Mouse (Mus musculus) liver, embryonic 16.5 days (tissue): ENCODE measurements around the gene Usp9x. TPM values are rescaled to one million over a fixed set of nuclear protein-coding genes. Genes with fewer than 3 reads are reported as not detected.

Experiments used
- ATAC-seq: fragments of 200-750 bp; cut with Nextera tagmentation; 2 replicates; pipeline ENCODE4 v1.8.0; 2017; ENCODE audit warnings: low read depth, mild to moderate bottlenecking, moderate number of reproducible peaks, moderate library complexity
- H3K27ac ChIP-seq: fragments of 300-500 bp; sonication (generic); 2 replicates; pipeline ENCODE4 v1.5.1; 2014; ENCODE audit warnings: mild to moderate bottlenecking, low read length
- H3K27me3 ChIP-seq: fragments of 300-500 bp; sonication (generic); 2 replicates; pipeline ENCODE4 v1.6.1; 2014; ENCODE audit warnings: low read depth, low read length, mixed read lengths; ENCODE audit not compliant: control insufficient read depth, insufficient read depth
- H3K36me3 ChIP-seq: fragments of 300-500 bp; sonication (generic); 2 replicates; pipeline ENCODE4 v1.6.1; 2014; ENCODE audit warnings: mild to moderate bottlenecking; ENCODE audit not compliant: control insufficient read depth, insufficient read depth
- H3K4me1 ChIP-seq: fragments of 300-500 bp; sonication (generic); 2 replicates; pipeline ENCODE4 v1.6.1; 2014; ENCODE audit warnings: low read depth, low read length, mixed read lengths; ENCODE audit not compliant: control insufficient read depth
- H3K4me2 ChIP-seq: fragments of 300-500 bp; sonication (generic); 2 replicates; pipeline ENCODE4 v1.6.1; 2014; ENCODE audit warnings: low read depth, low read length, mixed read lengths
- H3K4me3 ChIP-seq: fragments of 300-500 bp; sonication (generic); 2 replicates; pipeline ENCODE4 v1.5.1; 2014; ENCODE audit warnings: low read depth, mild to moderate bottlenecking, low read length
- H3K9ac ChIP-seq: fragments of 300-500 bp; sonication (generic); 2 replicates; pipeline ENCODE4 v1.6.1; 2014; ENCODE audit warnings: low read depth, low read length
- H3K9me3 ChIP-seq: fragments of 300-500 bp; sonication (generic); replicated peaks from 2 replicates; pipeline ENCODE4 v1.6.1; 2016; ENCODE audit warnings: low read length; ENCODE audit not compliant: control insufficient read depth
- WGBS: fragments of 180-500 bp; shearing (Covaris S2); extraction: QIAGEN DNeasy Blood & Tissue Kit; methylation state at CpG from one replicate; pipeline ENCODE4 v1.1.7; 2014; ENCODE audit not compliant: insufficient replicate concordance; 5-methylcytosine and 5-hydroxymethylcytosine counted together
- polyA plus RNA-seq: library from polyadenylated mRNA; unstranded; fragments of >200 nt; fragmentation: Nextera tagmentation; extraction: Ambion mirVana; gene quantifications from 2 replicates; pipeline ENCODE4 v1.2.1, GENCODE M21; 2015

The Usp9x gene
- 11.9 and 13.6 TPM in 2 replicates for polyA plus RNA-seq

DNA sequence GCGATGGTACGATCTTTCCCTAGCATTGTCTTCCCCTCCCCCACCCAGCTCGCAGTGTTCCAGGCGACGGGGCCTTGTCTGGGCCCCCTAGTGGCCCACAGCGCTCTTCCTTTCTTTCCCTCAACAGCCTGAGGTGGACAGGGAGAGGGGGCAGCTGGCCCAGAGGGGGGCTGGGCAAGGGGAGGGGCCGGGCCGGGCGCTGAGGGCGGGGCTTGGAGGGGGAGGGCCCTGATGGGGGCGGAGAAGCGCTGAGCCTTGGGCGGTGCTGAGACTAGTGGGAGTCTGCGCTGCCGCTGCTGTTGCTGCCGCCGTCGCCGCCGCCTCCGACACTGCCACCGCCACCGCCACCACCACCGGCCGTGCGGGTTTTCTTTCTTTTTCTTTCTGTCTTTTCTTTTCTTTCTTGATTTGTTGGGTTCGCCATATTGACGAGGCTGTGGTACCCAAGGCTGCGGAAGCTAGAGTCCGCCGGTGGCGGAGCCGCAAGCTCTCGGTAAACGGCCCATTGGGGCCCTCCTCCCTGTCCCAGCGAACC is at the start of gene Usp9x:
TSS of gene Usp9x (plus strand) at position 258 of the 535 bp plus-strand sequence.
- Histone ChIP-seq H3K4me2 (peak within 1 kb of the TSS; percentile 77), H3K27ac (peak within 1 kb of the TSS; percentile 94), H3K9ac (peak within 1 kb of the TSS; percentile 88), H3K9me3 (no peaks in the 10 kb centered on the region), H3K36me3 (no peaks in the 10 kb centered on the region), H3K27me3 (no peaks in the 10 kb centered on the region), H3K4me1 (no peaks in the 10 kb centered on the region), H3K4me3 (peak within 1 kb of the TSS; percentile 79)
- WGBS, result 25% methylated on average over 32 of the region's 36 CpGs
- ATAC-seq, result peak; percentile 82

DNA sequence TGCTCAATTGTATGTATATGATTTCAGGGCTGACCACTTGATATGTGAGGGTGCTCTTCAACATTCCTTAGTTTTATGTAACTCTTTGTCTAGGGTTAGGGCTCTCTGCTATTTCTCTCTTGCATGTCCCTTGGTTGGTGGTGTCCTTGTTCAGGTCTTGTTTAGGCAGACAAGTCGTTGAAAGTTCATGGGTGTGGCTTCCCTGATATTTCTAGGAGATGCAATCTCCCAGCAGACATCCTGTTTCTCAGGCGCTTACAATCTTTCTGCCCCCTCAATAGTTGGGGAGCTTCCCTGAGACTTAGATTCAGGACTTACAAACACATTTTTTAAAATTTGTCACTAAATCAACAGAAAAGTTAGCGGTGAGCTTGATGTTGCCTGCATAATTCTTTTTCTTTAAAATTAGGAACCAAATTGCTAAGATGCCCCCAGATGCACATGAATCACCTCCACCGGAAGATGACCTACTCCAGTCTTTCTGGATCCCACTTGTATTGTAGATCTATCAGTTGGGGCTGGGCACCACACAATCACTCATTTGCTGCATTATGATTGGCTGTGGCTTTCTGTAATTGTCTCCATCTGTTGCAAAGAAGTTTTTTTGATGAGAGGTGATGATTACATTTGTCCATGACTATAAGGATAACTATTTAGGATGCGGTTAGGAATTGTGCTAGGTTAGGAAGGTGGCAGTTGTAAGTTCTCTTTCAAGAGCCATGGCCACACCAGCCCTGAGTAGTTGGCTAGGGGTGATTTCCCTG is 48.6 kb upstream of the Usp9x start:
- WGBS, result 60% methylated on average over 5 of the region's 5 CpGs
- H3K4me3 ChIP-seq, result no peak overlapping the region
- H3K9me3 ChIP-seq, result no peaks in the 10 kb centered on the region
- no peaks in the 10 kb centered on the region for H3K36me3 ChIP-seq
- H3K27ac ChIP-seq, result no peak overlapping the region
- no peak overlapping the region for H3K9ac ChIP-seq
- H3K4me2 ChIP-seq, result no peak overlapping the region
- H3K4me1 ChIP-seq, result no peaks in the 10 kb centered on the region
- ATAC-seq, result no peak
- H3K27me3 ChIP-seq, result no peaks in the 10 kb centered on the region

DNA sequence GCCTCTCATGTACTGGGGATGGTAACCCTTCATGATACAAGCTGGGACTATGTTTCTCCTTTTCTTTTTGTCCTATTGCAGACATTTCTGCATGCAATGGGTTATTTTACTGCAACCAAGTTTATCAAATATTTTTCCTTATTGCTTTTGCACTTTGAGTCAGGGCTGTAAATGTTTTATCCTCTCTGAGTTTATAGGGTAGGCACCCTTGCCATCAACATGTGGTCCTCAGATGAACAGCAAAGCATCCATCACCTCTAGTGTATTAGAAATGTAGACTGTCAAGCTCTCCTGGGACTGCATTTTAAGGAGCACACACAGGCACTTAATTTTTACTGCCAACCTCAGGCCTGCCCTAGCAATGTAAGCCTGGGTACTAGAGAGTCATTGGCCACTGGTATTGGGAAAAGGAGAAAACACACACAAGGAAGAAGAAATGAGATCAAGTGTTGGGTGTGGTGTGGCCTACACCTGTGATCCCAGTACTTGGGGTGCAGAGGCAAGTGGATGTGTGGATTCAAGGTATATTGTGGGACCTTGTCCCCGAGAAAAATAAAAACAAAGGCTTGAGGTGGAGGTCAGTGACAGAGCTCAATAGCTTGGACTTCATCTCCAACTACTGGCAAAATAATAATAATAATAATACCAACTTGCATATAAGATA is 46.6 kb upstream of the Usp9x start:
- Histone ChIP-seq H3K4me1 (no peaks in the 10 kb centered on the region), H3K36me3 (no peaks in the 10 kb centered on the region), H3K27me3 (no peaks in the 10 kb centered on the region), H3K9me3 (no peaks in the 10 kb centered on the region), H3K9ac (no peak overlapping the region), H3K4me3 (no peak overlapping the region), H3K4me2 (no peak overlapping the region), H3K27ac (no peak overlapping the region)
- 60% methylated on average over 1 of the region's 1 CpGs for whole genome bisulfite sequencing
- no peak for ATAC-seq

DNA sequence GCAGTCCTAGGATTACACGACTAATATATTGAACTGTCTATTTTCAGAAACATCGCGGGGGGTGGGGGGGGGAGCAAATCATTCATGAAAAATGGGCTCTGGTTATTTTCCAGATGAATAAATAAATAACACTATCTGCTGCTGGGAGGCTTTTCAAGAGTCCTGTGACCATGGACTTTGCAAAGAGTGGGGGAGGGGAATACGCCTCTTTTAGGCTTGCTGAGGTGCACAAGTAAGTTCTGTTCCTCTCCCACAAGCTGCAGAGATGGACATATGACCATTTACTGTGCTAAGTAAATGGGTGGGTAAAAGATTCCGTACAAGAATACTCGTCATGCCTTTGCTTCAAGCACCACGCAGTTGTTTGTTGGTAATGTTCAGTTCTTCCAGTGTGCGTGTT is 46.0 kb upstream of the Usp9x start:
- no peak for ATAC-seq

DNA sequence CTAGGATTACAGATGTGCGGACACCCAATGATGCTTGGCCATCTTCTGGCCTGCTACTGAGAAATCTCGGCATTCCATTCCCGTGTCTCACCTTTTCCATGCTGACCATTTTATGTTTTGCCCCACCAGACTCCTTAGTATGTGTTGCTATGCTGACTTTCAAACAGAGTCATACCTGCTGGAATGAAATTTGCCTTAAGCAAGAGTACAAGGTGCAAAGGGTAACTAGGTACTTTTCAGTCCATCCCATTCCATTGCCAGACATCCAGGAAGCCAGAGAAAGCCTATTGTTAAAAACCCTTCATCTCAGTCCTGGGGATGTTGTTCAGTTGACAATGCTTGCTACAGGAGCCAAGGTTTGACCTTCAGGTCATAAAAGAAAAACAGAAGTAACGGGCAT is 43.1 kb upstream of the Usp9x start:
- ATAC-seq, result no peak
- H3K27ac ChIP-seq, result no peak overlapping the region
- WGBS, result 58% methylated on average over 4 of the region's 4 CpGs

More for the DNA sequence above, 46.0 kb upstream of the Usp9x start:
- Histone ChIP-seq H3K27ac (no peak overlapping the region), H3K36me3 (no peaks in the 10 kb centered on the region), H3K4me2 (no peak overlapping the region), H3K27me3 (no peaks in the 10 kb centered on the region), H3K4me3 (no peak overlapping the region), H3K9me3 (no peaks in the 10 kb centered on the region), H3K4me1 (no peaks in the 10 kb centered on the region), H3K9ac (no peak overlapping the region)
- WGBS, result 66% methylated on average over 8 of the region's 8 CpGs

DNA sequence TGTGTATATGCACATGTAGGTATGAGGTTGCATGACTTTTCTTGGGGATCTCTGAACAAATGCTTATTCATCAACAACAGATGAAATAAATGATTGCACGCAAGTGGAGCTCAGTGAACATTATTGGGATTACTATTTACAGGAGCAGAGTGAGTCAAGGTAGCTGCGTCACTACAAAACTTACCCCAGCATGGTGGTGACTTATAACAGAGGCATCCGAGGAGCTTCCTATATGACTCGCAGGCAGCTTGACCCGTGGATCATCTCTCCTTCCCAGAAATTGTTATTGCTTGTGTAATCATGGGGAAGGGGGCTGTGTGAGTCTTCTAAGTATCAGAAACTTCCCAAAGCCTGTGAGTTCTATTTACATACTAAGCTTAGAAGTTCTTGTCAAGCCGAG is 41.3 kb upstream of the Usp9x start:
- no peak for ATAC-seq
- H3K4me3 ChIP-seq, result no peak overlapping the region
- H3K27me3 ChIP-seq, result no peaks in the 10 kb centered on the region; the same call in 1 of the 2 replicates
- 67% methylated on average over 6 of the region's 6 CpGs for WGBS
- no peaks in the 10 kb centered on the region for H3K9me3 ChIP-seq
- no peak overlapping the region for H3K27ac ChIP-seq
- no peaks in the 10 kb centered on the region for H3K36me3 ChIP-seq
- H3K9ac ChIP-seq, result no peak overlapping the region
- no peak overlapping the region for H3K4me2 ChIP-seq
- H3K4me1 ChIP-seq, result no peaks in the 10 kb centered on the region

More for the DNA sequence above, 43.1 kb upstream of the Usp9x start:
- Histone ChIP-seq H3K4me1 (no peaks in the 10 kb centered on the region), H3K9ac (no peak overlapping the region), H3K9me3 (no peaks in the 10 kb centered on the region), H3K4me2 (no peak overlapping the region), H3K27me3 (no peaks in the 10 kb centered on the region; the same call in 1 of the 2 replicates), H3K4me3 (no peak overlapping the region), H3K36me3 (no peaks in the 10 kb centered on the region)

DNA sequence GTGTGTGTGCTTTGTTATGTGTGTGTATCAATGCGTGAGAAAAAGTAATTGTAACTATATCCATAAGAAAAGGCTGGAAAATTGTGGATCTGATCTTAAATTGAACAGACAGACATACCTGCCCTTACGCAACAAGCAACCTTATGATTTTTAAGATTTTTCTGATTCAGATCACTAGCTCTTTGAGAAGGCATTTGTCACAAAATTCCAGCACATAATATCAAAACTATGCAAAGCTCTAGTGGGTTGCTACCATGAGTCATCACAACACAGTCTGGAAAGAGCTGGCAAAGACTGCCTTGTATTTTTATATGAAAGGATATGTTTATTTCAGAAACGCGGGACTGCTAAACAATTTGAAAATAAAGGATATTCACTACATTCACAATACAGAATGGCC is 34.2 kb upstream of the Usp9x start:
- 75% methylated on average over 4 of the region's 4 CpGs for WGBS
- Histone ChIP-seq H3K9ac (no peak overlapping the region), H3K27ac (no peak overlapping the region), H3K36me3 (no peaks in the 10 kb centered on the region), H3K27me3 (no peaks in the 10 kb centered on the region), H3K4me1 (no peaks in the 10 kb centered on the region), H3K4me3 (no peak overlapping the region), H3K4me2 (no peak overlapping the region), H3K9me3 (no peaks in the 10 kb centered on the region)
- no peak for ATAC-seq

DNA sequence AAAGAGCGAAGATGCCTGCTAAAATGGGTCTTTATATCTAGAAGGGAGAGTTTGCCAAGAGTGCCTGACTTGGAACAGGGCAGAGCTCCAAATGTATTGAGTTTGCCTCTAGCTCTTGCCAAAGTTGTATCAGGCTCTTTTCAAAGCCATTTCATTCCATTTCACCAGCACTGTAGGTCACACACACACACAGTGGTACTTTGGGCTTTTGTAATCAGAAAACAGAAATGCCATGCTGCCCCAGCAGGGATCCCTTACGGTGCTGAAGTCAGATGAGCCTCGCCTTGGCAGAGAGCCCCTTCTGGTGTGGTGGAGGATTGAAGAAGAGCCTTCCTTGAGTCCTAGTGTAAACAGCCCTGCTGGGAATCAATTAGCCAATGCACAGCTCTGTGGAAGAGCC is 32.1 kb upstream of the Usp9x start:
- Histone ChIP-seq H3K27ac (no peak overlapping the region), H3K36me3 (no peaks in the 10 kb centered on the region), H3K9ac (no peak overlapping the region), H3K9me3 (no peaks in the 10 kb centered on the region), H3K4me3 (no peak overlapping the region), H3K4me1 (no peaks in the 10 kb centered on the region), H3K4me2 (no peak overlapping the region), H3K27me3 (no peaks in the 10 kb centered on the region)
- no peak for ATAC-seq
- WGBS, result 48% methylated on average over 3 of the region's 3 CpGs

DNA sequence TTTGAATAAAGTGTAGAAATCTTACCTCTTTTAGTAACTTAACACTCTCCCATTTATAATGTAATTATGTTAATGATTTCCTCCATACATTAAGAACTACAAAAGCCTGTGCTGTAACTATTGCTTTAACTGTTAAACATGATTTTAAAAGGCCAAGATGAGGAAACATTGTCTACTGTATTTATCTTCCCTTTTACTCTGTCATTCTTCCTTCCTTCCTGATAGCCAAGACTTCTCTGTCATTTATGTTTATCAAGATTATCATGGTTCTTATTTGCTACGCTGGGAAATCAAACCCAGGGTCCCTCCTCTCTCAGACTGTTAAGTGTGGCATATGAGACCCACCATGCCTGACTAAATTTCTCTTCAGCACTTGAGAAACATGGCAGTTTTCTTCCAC is 30.9 kb upstream of the Usp9x start:
- WGBS, result 14% methylated on average over 1 of the region's 1 CpGs
- Histone ChIP-seq H3K36me3 (no peaks in the 10 kb centered on the region), H3K4me3 (no peak overlapping the region), H3K27ac (no peak overlapping the region), H3K9ac (no peak overlapping the region), H3K9me3 (no peaks in the 10 kb centered on the region), H3K4me1 (no peaks in the 10 kb centered on the region), H3K27me3 (no peaks in the 10 kb centered on the region), H3K4me2 (no peak overlapping the region)
- ATAC-seq, result no peak
